Mouse (Mus musculus) forebrain, embryonic 12.5 days (tissue): ENCODE measurements around the gene Zfp184. TPM values are rescaled to one million over a fixed set of nuclear protein-coding genes. Genes with fewer than 3 reads are reported as not detected.
"Not testable (repeated sequence)": the region's sequence is repeated elsewhere in the genome, so short reads cannot be mapped to it uniquely, and the experiment has no call there.

Source experiments
- ATAC-seq: fragments of 200-750 bp; cut with Nextera tagmentation; 2 replicates; pipeline ENCODE4 v1.8.0; 2017; ENCODE audit warnings: moderate TSS enrichment; ENCODE audit not compliant: low FRiP score
- H3K27ac ChIP-seq: fragments of 300-500 bp; sonication (generic); 2 replicates; pipeline ENCODE4 v1.5.1; 2016; ENCODE audit warnings: mild to moderate bottlenecking
- H3K27me3 ChIP-seq: fragments of 300-500 bp; sonication (generic); 2 replicates; pipeline ENCODE4 v1.6.1; 2016; ENCODE audit warnings: mild to moderate bottlenecking
- H3K36me3 ChIP-seq: fragments of 300-500 bp; sonication (generic); replicated peaks from 2 replicates; pipeline ENCODE4 v1.6.1; 2016; ENCODE audit warnings: mild to moderate bottlenecking
- H3K4me1 ChIP-seq: fragments of 300-500 bp; sonication (generic); 2 replicates; pipeline ENCODE4 v1.6.1; 2016
- H3K4me2 ChIP-seq: fragments of 300-500 bp; sonication (generic); 2 replicates; pipeline ENCODE4 v1.6.1; 2016; ENCODE audit warnings: mild to moderate bottlenecking, moderate library complexity
- H3K4me3 ChIP-seq: fragments of 300-500 bp; sonication (generic); replicated peaks from 2 replicates; pipeline ENCODE4 v1.5.1; 2016; ENCODE audit warnings: mild to moderate bottlenecking
- H3K9ac ChIP-seq: fragments of 300-500 bp; sonication (generic); 2 replicates; pipeline ENCODE4 v1.6.1; 2016; ENCODE audit warnings: mild to moderate bottlenecking
- H3K9me3 ChIP-seq: fragments of 300-500 bp; sonication (generic); 2 replicates; pipeline ENCODE4 v1.6.1; 2016
- WGBS: fragments of 180-500 bp; shearing (Covaris S2); methylation state at CpG from one replicate; pipeline ENCODE4 v1.1.7; 2016; 5-methylcytosine and 5-hydroxymethylcytosine counted together
- polyA plus RNA-seq: library from polyadenylated mRNA; unstranded; fragments of >200 nt; fragmentation: Nextera tagmentation; extraction: Ambion mirVana; gene quantifications from 2 replicates; pipeline ENCODE4 v1.2.1, GENCODE M21; 2016

The Zfp184 gene
- polyA plus RNA-seq, result 24.5 and 26.7 TPM in 2 replicates

DNA sequence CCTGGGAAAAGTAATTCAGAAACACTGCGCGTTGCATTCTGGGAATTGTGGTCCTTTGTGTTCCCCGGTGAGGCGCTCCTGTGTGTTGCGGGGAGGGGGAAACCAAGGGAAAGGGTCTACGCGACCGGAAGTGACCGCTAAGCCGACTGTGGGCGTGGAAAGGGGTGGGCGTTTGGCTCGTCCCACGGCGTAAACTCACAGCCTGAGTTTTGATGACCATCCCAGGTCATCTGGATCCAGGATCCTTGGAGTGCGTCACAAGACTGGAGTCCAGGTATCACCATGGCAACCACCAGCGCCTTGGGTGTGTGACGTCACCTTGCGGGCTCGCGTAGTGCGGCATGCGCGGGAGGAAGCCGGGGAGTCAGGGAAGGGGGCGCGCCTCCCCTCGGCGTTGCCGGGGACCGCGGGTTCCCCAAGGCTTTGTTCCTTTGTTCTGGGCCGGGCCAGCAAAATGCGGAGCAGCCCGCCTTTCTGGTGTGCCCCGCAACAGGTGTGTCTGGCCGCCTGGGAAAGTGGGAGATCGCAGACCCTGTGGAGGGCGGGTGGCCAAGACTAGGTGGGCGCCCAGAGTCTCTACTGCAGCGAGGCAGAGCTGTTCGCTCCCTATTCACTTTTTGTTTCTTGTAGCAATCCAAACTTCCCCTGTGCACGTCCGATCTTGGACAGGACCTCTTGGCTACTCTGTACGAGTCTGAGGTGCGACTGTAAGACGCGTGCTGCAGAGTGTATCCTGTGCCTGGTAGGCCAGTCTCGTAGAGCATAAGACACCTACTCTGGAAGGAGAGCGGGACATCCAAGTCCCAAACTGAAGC is at the start of gene Zfp184:
TSS of gene Zfp184 (plus strand) at position 169 of the 815 bp plus-strand sequence.
- under 1% methylated on average over 50 of the region's 50 CpGs for WGBS
- ATAC-seq, result peak; percentile 94
- Histone ChIP-seq H3K27me3 (no peaks in the 10 kb centered on the region), H3K4me3 (peak within 1 kb of the TSS; percentile 76), H3K4me2 (peak within 1 kb of the TSS; percentile 76), H3K27ac (peak within 1 kb of the TSS; percentile 77), H3K36me3 (peaks cover 23% of the 10 kb centered on the region), H3K4me1 (peaks cover 18% of the 10 kb centered on the region), H3K9ac (peak within 1 kb of the TSS; percentile 84), H3K9me3 (no peaks in the 10 kb centered on the region)

- Histone ChIP-seq H3K9me3 (no peaks in the 10 kb centered on the region), H3K4me3 (peak overlapping the region; percentile 54), H3K27ac (peak overlapping the region; percentile 62), H3K4me2 (peak overlapping the region; percentile 56), H3K9ac (peak overlapping the region; percentile 62), H3K36me3 (no peaks in the 10 kb centered on the region), H3K4me1 (peaks cover 3% of the 10 kb centered on the region; the same call in 1 of the 2 replicates), H3K27me3 (no peaks in the 10 kb centered on the region)
- WGBS, result 4% methylated on average over 24 of the region's 24 CpGs
- peak; percentile 98 for ATAC-seq
Observed at GRCm38 (mm10) chr13:21896549-21897244, 48.2 kb upstream of the Zfp184 start.

DNA sequence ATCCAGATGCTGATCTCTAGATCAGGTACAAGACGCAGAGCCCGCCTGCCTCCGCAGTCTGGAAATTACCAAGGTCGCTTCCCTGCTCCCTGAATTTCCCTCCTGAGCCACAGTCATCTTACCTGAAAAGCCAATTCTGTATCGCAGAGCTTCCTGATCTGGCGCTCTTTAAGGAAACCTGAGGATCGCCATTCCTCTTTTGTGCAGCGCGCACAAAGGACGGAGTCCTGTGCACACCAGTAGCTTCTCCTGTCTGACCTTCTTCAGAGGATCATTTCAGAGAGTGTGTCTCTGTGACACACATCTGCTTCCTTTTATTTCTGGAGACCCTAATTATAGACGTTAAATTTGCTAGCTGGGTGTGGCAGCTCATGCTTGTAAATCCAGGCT is 47.7 kb upstream of the Zfp184 start:
- H3K27ac ChIP-seq, result peak overlapping the region; percentile 62
- peak overlapping the region; percentile 56 for H3K4me2 ChIP-seq
- under 1% methylated on average over 11 of the region's 11 CpGs for WGBS
- peak overlapping the region; percentile 62 for H3K9ac ChIP-seq
- H3K4me3 ChIP-seq, result peak overlapping the region; percentile 54
- no peaks in the 10 kb centered on the region for H3K9me3 ChIP-seq
- H3K27me3 ChIP-seq, result no peaks in the 10 kb centered on the region
- H3K36me3 ChIP-seq, result no peaks in the 10 kb centered on the region
- H3K4me1 ChIP-seq, result peaks cover 3% of the 10 kb centered on the region; the same call in 1 of the 2 replicates
- ATAC-seq, result peak; percentile 55

DNA sequence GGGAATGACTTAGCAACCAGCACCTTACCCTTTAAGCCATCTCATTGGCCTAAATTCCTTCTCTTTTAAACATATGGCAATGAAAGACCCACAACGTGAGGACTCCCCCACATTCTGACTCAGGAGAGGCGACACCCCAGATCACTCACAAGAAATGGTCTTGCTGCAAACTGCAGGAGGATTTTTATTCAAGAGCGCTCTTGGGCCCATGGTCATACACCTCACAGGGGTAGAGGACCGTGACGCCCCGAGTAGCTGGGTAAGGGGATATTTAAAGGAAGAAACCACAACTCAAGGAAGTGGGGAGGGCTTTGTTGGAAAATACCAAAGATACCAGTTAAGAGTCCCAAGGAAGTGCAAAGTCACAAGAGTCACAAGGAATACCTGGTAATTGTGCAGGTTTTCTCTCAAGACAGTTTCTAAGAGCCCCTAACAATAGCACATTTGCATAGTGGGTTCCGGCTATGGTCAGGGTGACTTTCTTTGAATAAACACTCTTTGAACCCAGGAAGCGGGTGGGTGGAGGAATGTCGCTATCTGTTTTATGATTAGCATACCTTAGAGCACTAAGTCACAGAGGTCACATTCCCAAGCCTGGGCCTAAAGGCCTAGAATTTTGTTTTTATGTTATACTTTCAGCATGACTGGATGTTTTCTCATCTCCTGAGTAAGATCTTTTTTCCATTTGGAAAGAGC is 43.9 kb upstream of the Zfp184 start:
- not testable (repeated sequence) for H3K27ac ChIP-seq, H3K9me3 ChIP-seq, H3K27me3 ChIP-seq, H3K4me3 ChIP-seq, H3K4me1 ChIP-seq, H3K4me2 ChIP-seq, H3K9ac ChIP-seq, H3K36me3 ChIP-seq, ATAC-seq
- WGBS, result 86% methylated on average over 9 of the region's 9 CpGs

DNA sequence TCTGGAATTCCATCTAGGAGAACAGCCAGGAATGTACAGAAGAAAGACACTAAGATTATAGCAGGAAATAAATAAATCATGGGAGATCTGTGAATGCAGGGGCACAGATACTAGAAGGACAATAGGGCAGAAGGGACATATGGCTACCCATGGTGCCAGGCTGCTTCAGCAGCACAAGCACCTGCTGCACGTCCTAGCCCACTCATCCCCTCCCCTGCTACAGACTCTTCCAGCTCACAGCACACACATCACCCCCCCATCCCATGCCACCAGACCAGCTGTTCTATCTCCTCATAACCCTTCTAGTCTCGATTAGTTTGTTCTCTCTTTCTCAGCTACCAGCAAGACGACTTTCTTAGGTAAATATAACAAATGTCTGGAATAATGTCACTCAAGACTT is 41.4 kb upstream of the Zfp184 start:
- no peak for ATAC-seq
- Histone ChIP-seq H3K9ac (no peak overlapping the region), H3K4me3 (no peak overlapping the region), H3K9me3 (no peaks in the 10 kb centered on the region), H3K4me2 (no peak overlapping the region), H3K27ac (no peak overlapping the region), H3K27me3 (no peaks in the 10 kb centered on the region; the same call in 1 of the 2 replicates), H3K4me1 (peaks cover 5% of the 10 kb centered on the region; the same call in 1 of the 2 replicates), H3K36me3 (no peaks in the 10 kb centered on the region)
- WGBS, result 68% methylated on average over 3 of the region's 3 CpGs

- H3K27me3 ChIP-seq, ATAC-seq, H3K4me1 ChIP-seq, H3K36me3 ChIP-seq, H3K9ac ChIP-seq, H3K4me2 ChIP-seq, H3K4me3 ChIP-seq, H3K9me3 ChIP-seq, H3K27ac ChIP-seq: not testable (repeated sequence)
- WGBS, result 75% methylated on average over 4 of the region's 4 CpGs
Observed at GRCm38 (mm10) chr13:21904090-21904489, 40.8 kb upstream of the Zfp184 start.

- Histone ChIP-seq H3K4me1 (peaks cover 6% of the 10 kb centered on the region; the same call in 1 of the 2 replicates), H3K27ac (no peak overlapping the region), H3K9me3 (no peaks in the 10 kb centered on the region), H3K4me2 (no peak overlapping the region), H3K36me3 (no peaks in the 10 kb centered on the region), H3K4me3 (no peak overlapping the region), H3K27me3 (no peaks in the 10 kb centered on the region; the same call in 1 of the 2 replicates), H3K9ac (no peak overlapping the region)
- no peak for ATAC-seq
- WGBS, result 33% methylated on average over 7 of the region's 7 CpGs
Observed at GRCm38 (mm10) chr13:21906301-21906700, 38.6 kb upstream of the Zfp184 start.

- Histone ChIP-seq H3K4me3 (peak overlapping the region; percentile 25), H3K9ac (0 out of 2 replicates have a peak overlapping the region, but pooled peaks have one; percentile 4), H3K4me1 (peaks cover 8% of the 10 kb centered on the region; the same call in 1 of the 2 replicates), H3K27ac (no peak overlapping the region), H3K4me2 (peak overlapping the region; percentile 34), H3K9me3 (no peaks in the 10 kb centered on the region), H3K36me3 (no peaks in the 10 kb centered on the region), H3K27me3 (no peaks in the 10 kb centered on the region; the same call in 1 of the 2 replicates)
- ATAC-seq, result no peak
- WGBS, result 3% methylated on average over 22 of the region's 22 CpGs
Observed at GRCm38 (mm10) chr13:21906946-21907806, 37.7 kb upstream of the Zfp184 start.

GRCm38 (mm10) chr13:21907807-21908155 is 37.1 kb upstream of the Zfp184 start:
- H3K27ac ChIP-seq, H3K36me3 ChIP-seq, H3K9me3 ChIP-seq, H3K27me3 ChIP-seq, ATAC-seq, H3K4me1 ChIP-seq: not testable (repeated sequence)
- 9% methylated on average over 6 of the region's 6 CpGs for WGBS
- Histone ChIP-seq H3K4me2 (peak overlapping the region; percentile 34), H3K9ac (0 out of 2 replicates have a peak overlapping the region, but pooled peaks have one; percentile 4), H3K4me3 (peak overlapping the region; percentile 25)

GRCm38 (mm10) chr13:21910735-21911134 is 34.2 kb upstream of the Zfp184 start:
- Histone ChIP-seq H3K9ac (peak overlapping the region; percentile 18; the same call in 1 of the 2 replicates), H3K4me2 (peak overlapping the region; percentile 38), H3K4me1 (peaks cover 8% of the 10 kb centered on the region; the same call in 1 of the 2 replicates), H3K9me3 (no peaks in the 10 kb centered on the region), H3K27ac (no peak overlapping the region), H3K4me3 (peak overlapping the region; percentile 17; the same call in 1 of the 2 replicates), H3K27me3 (peaks cover 18% of the 10 kb centered on the region), H3K36me3 (no peaks in the 10 kb centered on the region)
- no peak for ATAC-seq
- WGBS, result 2% methylated on average over 7 of the region's 7 CpGs

- no peak for ATAC-seq
- no peaks in the 10 kb centered on the region for H3K36me3 ChIP-seq
- peak overlapping the region; percentile 17; the same call in 1 of the 2 replicates for H3K4me3 ChIP-seq
- no peaks in the 10 kb centered on the region for H3K9me3 ChIP-seq
- H3K4me1 ChIP-seq, result peaks cover 8% of the 10 kb centered on the region; the same call in 1 of the 2 replicates
- peak overlapping the region; percentile 38 for H3K4me2 ChIP-seq
- peaks cover 22% of the 10 kb centered on the region for H3K27me3 ChIP-seq
- H3K9ac ChIP-seq, result peak overlapping the region; percentile 18; the same call in 1 of the 2 replicates
- H3K27ac ChIP-seq, result no peak overlapping the region
- WGBS, result 2% methylated on average over 17 of the region's 17 CpGs
Observed at GRCm38 (mm10) chr13:21911147-21911546, 33.7 kb upstream of the Zfp184 start.
